Comparison of ENCODE assay signal across 20 mouse cellular contexts in the genomic region with DNA sequence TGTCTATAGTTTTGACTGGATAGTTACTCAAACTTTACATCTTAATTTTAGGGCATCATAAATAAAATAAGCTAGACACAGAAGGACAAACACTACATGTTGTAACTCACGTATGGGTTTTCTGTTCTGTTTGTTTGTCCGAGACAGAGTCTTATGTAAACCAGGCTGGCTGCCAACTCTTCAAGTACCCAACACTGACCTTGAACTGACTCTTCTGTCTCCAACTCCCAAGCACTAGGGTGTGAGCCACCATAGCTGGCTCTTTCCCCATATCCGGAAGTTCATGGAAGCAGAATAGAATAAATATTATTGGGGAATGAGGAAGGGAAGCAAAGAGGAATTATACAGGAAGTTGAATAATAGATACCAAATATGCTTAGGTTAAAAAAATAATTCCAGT. TPM values are rescaled to one million over a fixed set of nuclear protein-coding genes. Genes with fewer than 3 reads are reported as not detected.
DNase-seq lines count a peak whose midpoint lies in the region; ATAC-seq lines count a peak whose summit lies in the region.
"Had no signal": no experiment of that assay in that cellular context is flagged by ENCODE, and none has a peak within 500 bp of the region (broad histone marks: within the 10 kb centered on the region; RNA-seq: fewer than 3 reads in every experiment).

No protein-coding gene starts in this region.

- peaks cover 14% of the 10 kb centered on the region for H3K4me1 ChIP-seq in heart, embryonic 12.5 days (replicated peaks)
- H3K4me1 ChIP-seq in liver, embryonic 12.5 days: peaks cover 55% of the 10 kb centered on the region
- peaks cover 7% of the 10 kb centered on the region for H3K4me1 ChIP-seq in liver, embryonic 11.5 days (replicated peaks; ENCODE audit: control insufficient read depth, insufficient read depth, low read length)
- H3K4me1 ChIP-seq in liver, embryonic 13.5 days (replicated peaks): peaks cover 45% of the 10 kb centered on the region
- H3K4me1 ChIP-seq: forebrain, embryonic 15.5 days; midbrain, embryonic 12.5 days; neural tube, embryonic 15.5 days had no signal

- peaks cover 17% of the 10 kb centered on the region for H3K9me3 ChIP-seq in heart, embryonic 12.5 days (replicated peaks)
- peaks cover 20% of the 10 kb centered on the region for H3K9me3 ChIP-seq in liver, embryonic 12.5 days (replicated peaks)
- H3K9me3 ChIP-seq in liver, embryonic 11.5 days (ENCODE audit: control insufficient read depth, low read length): peaks cover 3% of the 10 kb centered on the region; the same call in 1 of the 2 replicates
- peaks cover 8% of the 10 kb centered on the region for H3K9me3 ChIP-seq in liver, embryonic 13.5 days (replicated peaks)
- H3K9me3 ChIP-seq: forebrain, embryonic 15.5 days; neural tube, embryonic 15.5 days had no signal

- no peak overlapping the region for H3K4me2 ChIP-seq in heart, embryonic 12.5 days
- peak overlapping the region; percentile 23 for H3K4me2 ChIP-seq in liver, embryonic 12.5 days
- H3K4me2 ChIP-seq in liver, embryonic 11.5 days: no peak overlapping the region
- peak overlapping the region; percentile 36 for H3K4me2 ChIP-seq in liver, embryonic 13.5 days
- H3K4me2 ChIP-seq: forebrain, embryonic 15.5 days; midbrain, embryonic 12.5 days; neural tube, embryonic 15.5 days had no signal

- H3K27ac ChIP-seq in heart, embryonic 12.5 days (ENCODE audit: poor library complexity, severe bottlenecking): no peak overlapping the region
- H3K27ac ChIP-seq in liver, embryonic 12.5 days: no peak overlapping the region
- H3K27ac ChIP-seq in liver, embryonic 11.5 days (ENCODE audit: low read depth, low read length): no peak overlapping the region
- no peak overlapping the region for H3K27ac ChIP-seq in liver, embryonic 13.5 days
- H3K27ac ChIP-seq: forebrain, embryonic 15.5 days; hindbrain, embryonic 10.5 days; macrophage; midbrain, embryonic 12.5 days; neural tube, embryonic 15.5 days had no signal

- WGBS in heart, embryonic 12.5 days: 69% methylated on average over 3 of the region's 3 CpGs
- WGBS in liver, embryonic 12.5 days (ENCODE audit: insufficient replicate concordance): 75% methylated on average over 3 of the region's 3 CpGs
- 85% methylated on average over 3 of the region's 3 CpGs for WGBS in liver, embryonic 11.5 days
- 72% methylated on average over 3 of the region's 3 CpGs for WGBS in liver, embryonic 13.5 days (ENCODE audit: insufficient replicate concordance)

- no peak overlapping the region for H3K9ac ChIP-seq in heart, embryonic 12.5 days
- H3K9ac ChIP-seq in liver, embryonic 12.5 days: no peak overlapping the region
- no peak overlapping the region for H3K9ac ChIP-seq in liver, embryonic 11.5 days (ENCODE audit: low read depth, low read length)
- H3K9ac ChIP-seq in liver, embryonic 13.5 days: no peak overlapping the region
- H3K9ac ChIP-seq: forebrain, embryonic 15.5 days; midbrain, embryonic 12.5 days; neural tube, embryonic 15.5 days had no signal

- DNase-seq in heart, adult 8-10 months (ENCODE audit: low spot score): peak; percentile 41
- no peak for DNase-seq in liver, embryonic 11.5 days (ENCODE audit: low spot score)
- no peak for DNase-seq in liver, embryonic 13.5 days
- peak; percentile 42 for DNase-seq in lung, postnatal 10 days
- DNase-seq in cerebellum, postnatal 36 days: no peak
- DNase-seq: cerebellum, adult 8-10 months; embryo, embryonic 11 days; kidney, postnatal 14 days; thymus, adult 2 months had no signal

- H3K36me3 ChIP-seq in heart, embryonic 12.5 days: no peaks in the 10 kb centered on the region
- H3K36me3 ChIP-seq in liver, embryonic 12.5 days: peaks cover 5% of the 10 kb centered on the region; the same call in 1 of the 2 replicates
- no peaks in the 10 kb centered on the region for H3K36me3 ChIP-seq in liver, embryonic 11.5 days (ENCODE audit: control insufficient read depth, insufficient read depth, low read length)
- H3K36me3 ChIP-seq in liver, embryonic 13.5 days: no peaks in the 10 kb centered on the region
- H3K36me3 ChIP-seq: forebrain, embryonic 15.5 days; hindbrain, embryonic 10.5 days; midbrain, embryonic 12.5 days; neural tube, embryonic 15.5 days had no signal

- no peak overlapping the region for H3K4me3 ChIP-seq in heart, embryonic 12.5 days
- H3K4me3 ChIP-seq in liver, embryonic 12.5 days: peak overlapping the region; percentile 16; the same call in 1 of the 2 replicates
- no peak overlapping the region for H3K4me3 ChIP-seq in liver, embryonic 11.5 days (ENCODE audit: low read depth, low read length)
- no peak overlapping the region for H3K4me3 ChIP-seq in liver, embryonic 13.5 days (replicated peaks)
- H3K4me3 ChIP-seq: forebrain, embryonic 15.5 days; hindbrain, embryonic 10.5 days; midbrain, embryonic 12.5 days; neural tube, embryonic 15.5 days had no signal

- H3K27me3 ChIP-seq in heart, embryonic 12.5 days (replicated peaks): no peaks in the 10 kb centered on the region
- peaks cover 29% of the 10 kb centered on the region for H3K27me3 ChIP-seq in liver, embryonic 12.5 days (replicated peaks)
- peaks cover 3% of the 10 kb centered on the region; the same call in 1 of the 2 replicates for H3K27me3 ChIP-seq in liver, embryonic 11.5 days (replicated peaks; ENCODE audit: control insufficient read depth, insufficient read depth, low read length)
- peaks cover 28% of the 10 kb centered on the region for H3K27me3 ChIP-seq in liver, embryonic 13.5 days
- H3K27me3 ChIP-seq: forebrain, embryonic 15.5 days; midbrain, embryonic 12.5 days; neural tube, embryonic 15.5 days had no signal

- no peak for ATAC-seq in heart, embryonic 12.5 days (ENCODE audit: insufficient number of reproducible peaks, low FRiP score)
- ATAC-seq in liver, embryonic 12.5 days: no peak
- no peak for ATAC-seq in liver, embryonic 11.5 days (replicated peaks; ENCODE audit: low FRiP score)
- ATAC-seq in liver, embryonic 13.5 days (ENCODE audit: low read depth): no peak
- ATAC-seq: forebrain, embryonic 15.5 days had no signal

RNA-seq across cellular contexts. Expression of a gene that starts 6.1 kb away (rescaled TPM):
- 10 to 100 TPM; 11.8 to 37.6 (median 13.6) TPM for total RNA-seq in heart, adult 8-10 months (2022)
- 90.0 and 95.3 TPM in 2 replicates for polyA plus RNA-seq in heart, embryonic 12.5 days (2016; fragmentation: Nextera tagmentation; extraction: Ambion mirVana)
- 293 and 321 TPM in 2 replicates for polyA plus RNA-seq in liver, embryonic 12.5 days (2016; fragmentation: Nextera tagmentation; extraction: Ambion mirVana)
- 112 and 114 TPM in 2 replicates for polyA plus RNA-seq in liver, embryonic 11.5 days (2014; fragmentation: Nextera tagmentation; extraction: Ambion mirVana)
- polyA plus RNA-seq in liver, embryonic 13.5 days (2015; fragmentation: Nextera tagmentation; extraction: Ambion mirVana): 404 and 444 TPM in 2 replicates

RNA-seq across cellular contexts. Expression of a gene that starts 17.3 kb away (rescaled TPM):
- 10 to 100 TPM; 58.4 to 76.5 (median 69.2) TPM for total RNA-seq in heart, adult 8-10 months (2022)
- polyA plus RNA-seq in heart, embryonic 12.5 days (2016; fragmentation: Nextera tagmentation; extraction: Ambion mirVana): 32.2 and 32.8 TPM in 2 replicates
- 30.8 and 32.3 TPM in 2 replicates for polyA plus RNA-seq in liver, embryonic 12.5 days (2016; fragmentation: Nextera tagmentation; extraction: Ambion mirVana)
- polyA plus RNA-seq in liver, embryonic 11.5 days (2014; fragmentation: Nextera tagmentation; extraction: Ambion mirVana): 38.4 and 43.2 TPM in 2 replicates
- polyA plus RNA-seq in liver, embryonic 13.5 days (2015; fragmentation: Nextera tagmentation; extraction: Ambion mirVana): 34.0 and 39.6 TPM in 2 replicates
- total RNA-seq: granulocyte monocyte progenitor cell, adult 5-6 weeks had no signal

RNA-seq across cellular contexts. Expression of a gene that starts 29.9 kb away (rescaled TPM):
- total RNA-seq in heart, adult 8-10 months (2022): under 1 TPM in 2 of 4 experiments, not detected in 2; 0.14 to 0.16 TPM
- 0.17 and 0.43 TPM in 2 replicates for polyA plus RNA-seq in heart, embryonic 12.5 days (2016; fragmentation: Nextera tagmentation; extraction: Ambion mirVana)
- 0.29 and 0.43 TPM in 2 replicates for polyA plus RNA-seq in liver, embryonic 12.5 days (2016; fragmentation: Nextera tagmentation; extraction: Ambion mirVana)
- polyA plus RNA-seq in liver, embryonic 11.5 days (2014; fragmentation: Nextera tagmentation; extraction: Ambion mirVana): 0.25 TPM in 1 of 2 replicates, not detected in the other
- 0.23 and 0.24 TPM in 2 replicates for polyA plus RNA-seq in liver, embryonic 13.5 days (2015; fragmentation: Nextera tagmentation; extraction: Ambion mirVana)
- total RNA-seq: granulocyte monocyte progenitor cell, adult 5-6 weeks; layer of hippocampus, postnatal 25 days; left cerebral cortex, postnatal 25 days had no signal
- polyA plus RNA-seq: forebrain, embryonic 15.5 days; macrophage; neural tube, embryonic 15.5 days; stomach, embryonic 14.5 days had no signal

RNA-seq across cellular contexts. Expression of a gene that starts 34.3 kb away (rescaled TPM):
- total RNA-seq in heart, adult 8-10 months (2022): 100 to 1,000 TPM; 119 to 134 (median 122) TPM
- polyA plus RNA-seq in heart, embryonic 12.5 days (2016; fragmentation: Nextera tagmentation; extraction: Ambion mirVana): 62.2 and 65.6 TPM in 2 replicates
- 50.9 and 54.3 TPM in 2 replicates for polyA plus RNA-seq in liver, embryonic 12.5 days (2016; fragmentation: Nextera tagmentation; extraction: Ambion mirVana)
- polyA plus RNA-seq in liver, embryonic 11.5 days (2014; fragmentation: Nextera tagmentation; extraction: Ambion mirVana): 84.3 and 84.5 TPM in 2 replicates
- polyA plus RNA-seq in liver, embryonic 13.5 days (2015; fragmentation: Nextera tagmentation; extraction: Ambion mirVana): 46.8 and 51.5 TPM in 2 replicates

RNA-seq across cellular contexts. Expression of a gene that starts 46.1 kb away (rescaled TPM):
- 1 to 10 TPM; 1.6 to 2.8 (median 2.2) TPM for total RNA-seq in heart, adult 8-10 months (2022)
- polyA plus RNA-seq in heart, embryonic 12.5 days (2016; fragmentation: Nextera tagmentation; extraction: Ambion mirVana): 21.8 and 23.0 TPM in 2 replicates
- 153 and 162 TPM in 2 replicates for polyA plus RNA-seq in liver, embryonic 12.5 days (2016; fragmentation: Nextera tagmentation; extraction: Ambion mirVana)
- 83.2 and 101 TPM in 2 replicates for polyA plus RNA-seq in liver, embryonic 11.5 days (2014; fragmentation: Nextera tagmentation; extraction: Ambion mirVana)
- 138 and 178 TPM in 2 replicates for polyA plus RNA-seq in liver, embryonic 13.5 days (2015; fragmentation: Nextera tagmentation; extraction: Ambion mirVana)

Comparison
In these comparisons a context has a peak if more than half of its experiments do, and no peak if none do; other contexts are left out.
1. H3K4me2 ChIP-seq: peak in liver, embryonic 12.5 days (single experiment) and liver, embryonic 13.5 days (single experiment); none in heart, embryonic 12.5 days (single experiment) and liver, embryonic 11.5 days (single experiment).
2. DNase-seq: peak in heart, adult 8-10 months (single experiment) and lung, postnatal 10 days (single experiment); none in liver, embryonic 11.5 days (single experiment), liver, embryonic 13.5 days (single experiment) and cerebellum, postnatal 36 days (0 of 2).